9 mouse cellular contexts compared by ENCODE assay signal in the genomic region with DNA sequence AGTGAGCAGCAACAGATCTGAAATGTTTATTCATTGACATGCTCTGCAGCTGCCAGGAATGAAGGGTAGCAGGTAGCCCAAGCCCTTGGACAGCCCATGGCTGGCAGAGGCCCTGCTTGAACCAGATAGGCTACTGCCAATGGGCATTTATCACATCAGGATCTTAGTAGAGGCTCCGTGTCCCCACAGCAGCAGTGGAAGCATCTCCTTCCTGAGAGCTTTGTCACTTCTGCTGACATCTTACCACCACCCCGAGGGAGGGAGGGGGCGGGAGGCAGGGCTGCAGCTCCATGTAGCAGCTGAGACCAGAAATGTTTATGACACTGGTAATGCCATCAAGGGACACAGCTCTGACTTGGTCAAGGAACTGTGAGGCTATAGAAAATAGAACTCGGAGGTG. TPM values are rescaled to one million over a fixed set of nuclear protein-coding genes. Genes with fewer than 3 reads are reported as not detected.
A peak's percentile ranks its signal among the peaks of the same experiment; 100 is the strongest.
DNase-seq lines count a peak whose midpoint lies in the region; ATAC-seq lines count a peak whose summit lies in the region.
"Had no signal": no experiment of that assay in that cellular context is flagged by ENCODE, and none has a peak within 500 bp of the region (broad histone marks: within the 10 kb centered on the region; RNA-seq: fewer than 3 reads in every experiment).

No protein-coding gene starts in this region.

- H3K4me2 ChIP-seq in heart, embryonic 16.5 days (ENCODE audit: low read depth, low read length) = peak overlapping the region; percentile 70

- no peaks in the 10 kb centered on the region for H3K9me3 ChIP-seq in heart, embryonic 16.5 days (replicated peaks; ENCODE audit: control insufficient read depth, low read length)
- no peaks in the 10 kb centered on the region for H3K9me3 ChIP-seq in limb, embryonic 10.5 days (replicated peaks)

- no peak overlapping the region for H3K4me3 ChIP-seq in heart, embryonic 16.5 days (ENCODE audit: low read length)
- peak overlapping the region; percentile 63; the same call in 1 of the 2 replicates for H3K4me3 ChIP-seq in limb, embryonic 10.5 days
- H3K4me3 ChIP-seq: erythroblast, embryonic 14.5 days had no signal

- peaks cover 19% of the 10 kb centered on the region for H3K27me3 ChIP-seq in heart, embryonic 16.5 days (ENCODE audit: control insufficient read depth, insufficient read depth, low read length)
- peaks cover 30% of the 10 kb centered on the region for H3K27me3 ChIP-seq in limb, embryonic 10.5 days (ENCODE audit: low read depth, poor library complexity, severe bottlenecking)

- intact Hi-C loops in heart, postnatal 10 days (cut with DNase I) = loop anchor here (5.0 kb wide), 1 partner anchor 71 kb away; a partner anchor contains a TSS
- intact Hi-C loops in gastrocnemius, postnatal 36 days (cut with DNase I) = loop anchor here (5.0 kb wide), 1 partner anchor 41 kb away; a partner anchor contains a TSS

- WGBS in heart, embryonic 16.5 days = 74% methylated on average over 4 of the region's 4 CpGs
- WGBS in limb, embryonic 10.5 days = 89% methylated on average over 4 of the region's 4 CpGs

- no peak for ATAC-seq in heart, embryonic 16.5 days (replicated peaks; ENCODE audit: extremely low read depth, insufficient read depth, low FRiP score)

- H3K27ac ChIP-seq in heart, embryonic 16.5 days (ENCODE audit: low read length) = peak overlapping the region; percentile 96
- H3K27ac ChIP-seq in limb, embryonic 10.5 days = peak overlapping the region; percentile 90

- no peak overlapping the region for H3K9ac ChIP-seq in heart, embryonic 16.5 days (ENCODE audit: low read length)

- H3K4me1 ChIP-seq in heart, embryonic 16.5 days (ENCODE audit: control insufficient read depth, insufficient read depth, low read length) = peaks cover 21% of the 10 kb centered on the region
- peaks cover 51% of the 10 kb centered on the region for H3K4me1 ChIP-seq in limb, embryonic 10.5 days

- peaks cover 4% of the 10 kb centered on the region for H3K36me3 ChIP-seq in heart, embryonic 16.5 days (ENCODE audit: control insufficient read depth, insufficient read depth)
- H3K36me3 ChIP-seq in limb, embryonic 10.5 days = peaks cover 18% of the 10 kb centered on the region

- no peak for DNase-seq in heart, postnatal 10 days
- DNase-seq in urinary bladder, postnatal 10 days (ENCODE audit: low spot score) = peak; percentile 6
- DNase-seq in urinary bladder, adult 2 months (ENCODE audit: low spot score) = no peak
- no peak for DNase-seq in limb, embryonic 10.5 days (ENCODE audit: low spot score)
- peak; percentile 68 for DNase-seq in thymus, postnatal 4 days
- DNase-seq in gastrocnemius, postnatal 36 days = no peak
- DNase-seq in embryo, embryonic 10 days (ENCODE audit: low spot score) = no peak

RNA-seq across cellular contexts. Expression of a gene that starts 6.9 kb away (rescaled TPM):
- polyA plus RNA-seq in heart, embryonic 16.5 days (2015; fragmentation: Nextera tagmentation; extraction: Ambion mirVana) = 2.3 and 2.6 TPM in 2 replicates
- under 1 TPM in 1 of 2 experiments, not detected in 1; 0.29 TPM for total RNA-seq in heart, postnatal 10 days (2021)
- polyA plus RNA-seq in urinary bladder, adult 2 months (2012; rRNA removed) = 2.1 and 3.4 TPM in 2 replicates
- 1.2 and 1.5 TPM in 2 replicates for polyA plus RNA-seq in limb, embryonic 10.5 days (2016; fragmentation: Nextera tagmentation; extraction: Ambion mirVana)
- under 1 TPM in 1 of 2 experiments, not detected in 1; 0.48 TPM for total RNA-seq in gastrocnemius, postnatal 36 days (2021)
- polyA plus RNA-seq: erythroblast, embryonic 14.5 days had no signal

RNA-seq across cellular contexts. Expression of a gene that starts 19.2 kb away (rescaled TPM):
- polyA plus RNA-seq in heart, embryonic 16.5 days (2015; fragmentation: Nextera tagmentation; extraction: Ambion mirVana) = 0.95 and 1.5 TPM in 2 replicates
- total RNA-seq in heart, postnatal 10 days (2021) = under 1 TPM; 0.62 to 0.93 TPM
- polyA plus RNA-seq in urinary bladder, adult 2 months (2012; rRNA removed) = 3.0 and 3.9 TPM in 2 replicates
- 0.60 and 0.61 TPM in 2 replicates for polyA plus RNA-seq in limb, embryonic 10.5 days (2016; fragmentation: Nextera tagmentation; extraction: Ambion mirVana)
- under 1 TPM; 0.59 to 0.94 TPM for total RNA-seq in gastrocnemius, postnatal 36 days (2021)

RNA-seq across cellular contexts. Expression of a gene that starts 26.4 kb away (rescaled TPM):
- polyA plus RNA-seq in heart, embryonic 16.5 days (2015; fragmentation: Nextera tagmentation; extraction: Ambion mirVana) = 0.33 and 0.37 TPM in 2 replicates
- total RNA-seq in heart, postnatal 10 days (2021) = not detected
- polyA plus RNA-seq in urinary bladder, adult 2 months (2012; rRNA removed) = 16.3 and 18.2 TPM in 2 replicates
- 0.54 and 0.67 TPM in 2 replicates for polyA plus RNA-seq in limb, embryonic 10.5 days (2016; fragmentation: Nextera tagmentation; extraction: Ambion mirVana)
- not detected for total RNA-seq in gastrocnemius, postnatal 36 days (2021)
- polyA plus RNA-seq: erythroblast, embryonic 14.5 days had no signal

RNA-seq across cellular contexts. Expression of a gene that starts 40.2 kb away (rescaled TPM):
- 122 and 128 TPM in 2 replicates for polyA plus RNA-seq in heart, embryonic 16.5 days (2015; fragmentation: Nextera tagmentation; extraction: Ambion mirVana)
- total RNA-seq in heart, postnatal 10 days (2021) = 100 to 1,000 TPM; 105 to 108 TPM
- polyA plus RNA-seq in urinary bladder, adult 2 months (2012; rRNA removed) = 75.8 and 106 TPM in 2 replicates
- 143 and 149 TPM in 2 replicates for polyA plus RNA-seq in limb, embryonic 10.5 days (2016; fragmentation: Nextera tagmentation; extraction: Ambion mirVana)
- 10 to 100 TPM; 63.1 to 68.4 TPM for total RNA-seq in gastrocnemius, postnatal 36 days (2021)

RNA-seq across cellular contexts. Expression of a gene that starts 40.4 kb away (rescaled TPM):
- 8.6 and 9.1 TPM in 2 replicates for polyA plus RNA-seq in heart, embryonic 16.5 days (2015; fragmentation: Nextera tagmentation; extraction: Ambion mirVana)
- 1 to 10 TPM; 3.4 to 3.7 TPM for total RNA-seq in heart, postnatal 10 days (2021)
- 5.3 and 6.1 TPM in 2 replicates for polyA plus RNA-seq in urinary bladder, adult 2 months (2012; rRNA removed)
- polyA plus RNA-seq in limb, embryonic 10.5 days (2016; fragmentation: Nextera tagmentation; extraction: Ambion mirVana) = 13.3 and 14.8 TPM in 2 replicates
- total RNA-seq in gastrocnemius, postnatal 36 days (2021) = 1 to 10 TPM; 1.1 to 1.5 TPM

Comparison
In these comparisons a context has a peak if more than half of its experiments do, and no peak if none do; other contexts are left out.
1. DNase-seq: peak in urinary bladder, postnatal 10 days (single experiment) and thymus, postnatal 4 days (single experiment); none in heart, postnatal 10 days (0 of 2), urinary bladder, adult 2 months (single experiment), limb, embryonic 10.5 days (single experiment), gastrocnemius, postnatal 36 days (0 of 2) and embryo, embryonic 10 days (single experiment).
2. RNA of a gene that starts 26.4 kb away (polyA plus RNA-seq): 16.3 to 18.2 TPM in urinary bladder, adult 2 months; 0.54 to 0.67 TPM in limb, embryonic 10.5 days and 0.33 to 0.37 TPM in heart, embryonic 16.5 days; every median in the first group is over 10 times any median in the second.